Mouse (Mus musculus) spleen, postnatal 36 days (tissue): ENCODE results near the gene Hoxb3.

Experiments
- DNase-seq, 2 experiments: peaks; one replicate each; pipeline ENCODE4 v3.0.0; 2022; ENCODE audit warnings: low spot score in 2 of 2, mixed read lengths in 1 of 2

The Hoxb3 gene

GRCm38 (mm10) chr11:96302381-96303150 is 20.6 kb upstream of the Hoxb3 start:
- DNase-seq, result no peak

DNA sequence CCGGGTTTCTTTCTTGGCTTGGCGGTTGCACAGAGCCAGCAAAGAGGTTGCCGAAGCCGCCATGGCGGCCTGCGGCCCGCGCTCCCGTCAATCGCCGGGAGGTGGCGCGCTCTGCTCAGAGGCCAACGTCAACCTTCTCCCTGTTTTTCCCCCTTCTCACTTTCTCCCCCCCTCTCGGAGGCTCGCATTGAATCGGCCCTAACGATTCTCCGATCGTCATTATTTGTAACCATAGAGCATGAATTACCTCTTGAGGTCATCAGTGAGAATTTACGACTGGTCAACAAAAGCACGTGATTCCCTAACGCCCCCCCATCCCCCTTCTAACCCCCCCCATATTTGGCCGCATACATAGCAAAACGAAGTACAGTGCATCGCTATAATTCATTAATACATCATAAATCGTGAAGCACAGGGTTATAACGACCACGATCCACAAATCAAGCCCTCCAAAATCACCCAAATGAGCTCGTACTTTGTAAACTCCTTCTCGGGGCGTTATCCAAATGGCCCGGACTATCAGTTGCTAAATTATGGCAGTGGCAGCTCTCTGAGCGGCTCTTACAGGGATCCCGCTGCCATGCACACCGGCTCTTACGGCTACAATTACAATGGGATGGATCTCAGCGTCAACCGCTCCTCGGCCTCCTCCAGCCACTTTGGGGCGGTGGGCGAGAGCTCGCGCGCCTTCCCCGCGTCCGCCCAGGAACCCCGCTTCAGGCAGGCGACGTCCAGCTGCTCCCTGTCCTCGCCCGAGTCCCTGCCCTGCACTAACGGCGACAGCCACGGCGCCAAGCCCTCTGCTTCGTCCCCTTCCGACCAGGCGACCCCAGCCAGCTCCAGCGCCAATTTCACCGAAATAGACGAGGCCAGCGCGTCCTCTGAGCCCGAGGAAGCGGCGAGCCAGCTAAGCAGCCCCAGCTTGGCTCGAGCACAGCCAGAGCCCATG is 19.7 kb upstream of the Hoxb3 start, which contains the start of gene Hoxb5:
TSS of gene Hoxb5 (plus strand) at position 186 of the 949 bp plus-strand sequence.
- DNase-seq, result peak in 1 of 2 experiments; percentile 24

DNA sequence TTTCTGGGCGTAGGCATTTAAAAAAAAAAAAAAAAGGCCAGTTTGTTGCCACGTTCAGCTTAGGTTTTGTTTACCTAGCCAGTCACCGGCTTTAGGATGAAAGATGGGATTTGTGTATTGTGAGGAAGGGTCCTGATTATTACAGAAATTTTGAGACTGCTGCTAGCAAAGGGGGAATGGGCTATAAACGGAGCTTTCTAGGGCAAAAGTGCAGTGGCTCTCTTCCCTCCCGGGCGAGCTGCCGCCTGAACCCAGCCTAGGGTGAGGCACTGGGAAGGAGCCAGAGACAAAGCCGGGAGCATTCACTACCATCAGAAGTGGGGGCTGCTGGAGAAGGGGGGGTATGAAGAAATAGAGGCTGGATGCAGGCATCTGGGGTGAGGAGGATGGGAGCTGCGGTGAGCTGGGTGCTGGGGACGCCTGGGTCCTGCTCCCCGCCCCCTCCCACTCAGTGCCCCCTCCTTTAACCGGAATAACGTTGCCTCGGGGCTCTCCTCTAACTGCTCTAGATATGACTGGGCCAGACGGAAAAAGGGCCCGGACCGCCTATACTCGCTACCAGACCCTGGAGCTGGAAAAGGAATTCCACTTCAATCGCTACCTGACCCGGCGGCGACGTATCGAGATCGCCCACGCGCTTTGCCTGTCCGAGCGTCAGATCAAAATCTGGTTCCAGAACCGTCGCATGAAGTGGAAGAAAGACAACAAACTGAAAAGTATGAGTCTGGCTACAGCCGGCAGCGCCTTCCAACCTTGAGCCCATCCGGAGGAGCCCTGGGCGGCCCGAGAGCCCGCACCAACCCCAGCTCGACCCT is 18.5 kb upstream of the Hoxb3 start:
- no peak for DNase-seq

DNA sequence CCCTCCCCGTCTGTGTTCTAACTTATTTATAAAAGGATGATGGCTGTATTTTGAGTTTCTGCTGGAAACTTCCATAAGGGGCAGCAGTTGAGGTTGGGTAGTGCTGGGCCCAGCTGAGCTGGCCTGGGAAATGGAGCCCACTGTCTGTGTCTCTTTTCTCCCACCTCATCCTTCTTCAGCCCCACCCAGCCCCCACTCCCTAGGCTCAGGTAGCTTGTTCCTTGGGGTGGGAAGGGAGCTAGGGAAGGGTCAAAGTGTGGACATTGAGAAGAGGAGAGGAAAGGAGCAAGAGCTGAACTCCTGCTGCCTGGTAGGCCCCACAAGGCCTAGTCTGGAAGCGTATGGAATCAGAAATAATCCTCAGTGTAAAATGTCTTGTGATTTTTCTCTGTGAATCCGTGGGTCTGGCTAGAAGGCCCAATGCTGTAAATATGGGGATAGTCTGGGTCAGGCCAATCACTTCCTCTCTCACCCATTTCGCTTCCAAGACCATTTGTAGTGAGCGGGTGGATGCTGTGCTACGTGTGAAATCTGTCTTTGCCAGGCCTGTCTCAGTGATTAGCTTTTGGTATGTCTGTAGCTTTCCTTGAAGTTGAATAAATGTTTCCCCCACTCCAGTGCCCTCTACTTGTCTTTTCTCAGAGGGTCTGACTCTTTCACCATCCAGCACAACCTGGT is 17.5 kb upstream of the Hoxb3 start:
- no peak for DNase-seq

DNA sequence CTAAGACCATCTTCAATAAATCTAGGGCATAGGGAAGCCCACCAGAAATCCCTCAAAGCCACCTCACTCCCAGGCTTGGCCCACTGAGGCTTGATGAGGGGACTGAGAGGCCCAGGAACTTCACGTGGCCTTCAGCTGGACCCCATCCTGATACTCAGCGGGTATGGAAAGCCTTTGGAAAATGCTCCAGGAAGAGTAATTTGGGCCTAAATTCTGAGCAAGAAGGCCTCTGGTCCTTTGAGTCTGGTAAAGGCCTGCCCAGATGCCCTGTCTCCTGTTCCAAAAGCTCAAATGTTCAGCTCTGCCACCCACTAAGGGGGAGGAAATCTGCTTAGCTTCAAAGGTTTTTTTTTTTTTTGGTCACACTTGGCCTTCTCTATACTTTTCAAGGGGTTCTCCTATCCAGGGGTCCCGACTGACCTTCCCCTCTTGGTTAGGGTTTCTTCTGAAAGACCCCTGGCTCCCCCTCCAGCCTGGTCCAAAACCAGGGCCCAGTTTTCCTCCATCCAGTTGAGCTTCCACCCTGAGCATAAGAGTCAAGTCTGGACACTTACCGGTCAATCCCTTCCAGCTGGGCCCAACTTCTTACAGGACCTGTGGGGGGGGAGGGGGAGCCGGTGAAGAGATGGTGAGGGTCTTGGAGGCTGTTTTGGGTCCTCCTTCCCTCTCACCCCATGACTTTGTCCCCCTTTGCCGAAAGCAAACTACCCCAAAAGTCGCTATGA is 16.8 kb upstream of the Hoxb3 start:
- DNase-seq, result no peak

DNA sequence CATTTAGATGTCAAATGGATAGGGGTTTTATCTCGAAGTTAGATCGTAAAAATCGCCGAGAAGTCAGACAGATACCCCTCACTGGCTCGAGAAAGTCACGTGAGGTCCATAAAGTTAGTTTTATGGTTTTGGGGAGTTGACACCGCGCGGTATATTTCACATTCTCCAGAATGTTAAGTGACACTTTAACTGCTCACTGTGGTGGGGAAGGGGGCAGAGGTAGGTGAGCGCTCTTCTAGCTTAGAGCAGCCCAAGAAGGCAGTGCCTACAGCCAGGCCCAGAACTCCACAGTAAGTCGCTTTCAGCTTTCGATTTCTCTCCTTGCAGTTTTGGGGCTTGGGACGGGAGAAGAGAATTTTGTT is 16.2 kb upstream of the Hoxb3 start:
- no peak for DNase-seq

DNA sequence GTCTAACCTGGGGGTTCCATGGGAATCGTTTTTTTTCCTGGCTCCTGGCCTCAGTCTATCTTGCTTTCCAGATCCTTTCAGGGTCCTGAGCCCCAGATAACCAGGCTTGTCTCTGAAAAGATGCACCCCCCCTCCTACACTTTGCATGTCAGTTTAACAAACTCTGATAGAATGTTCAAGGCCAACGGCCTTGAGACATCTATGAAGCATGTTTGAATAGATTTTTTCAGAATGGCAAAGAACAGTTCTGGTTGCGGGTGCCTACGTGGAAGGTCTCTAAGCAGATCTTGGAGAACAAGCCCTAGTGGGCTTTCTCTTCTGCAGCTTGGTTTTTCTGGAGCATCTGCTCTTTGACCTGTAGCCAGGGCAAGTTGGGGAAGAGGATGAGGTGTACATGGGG is 14.4 kb upstream of the Hoxb3 start:
- no peak for DNase-seq

GRCm38 (mm10) chr11:96309288-96309687 is 13.8 kb upstream of the Hoxb3 start:
- no peak for DNase-seq

- DNase-seq, result no peak
These were observed 12.8 kb upstream of the Hoxb3 start for GRCm38 (mm10) chr11:96310183-96310938.

- DNase-seq, result no peak
These were observed 12.0 kb upstream of the Hoxb3 start for GRCm38 (mm10) chr11:96311097-96311496.

GRCm38 (mm10) chr11:96311520-96312417 is 11.4 kb upstream of the Hoxb3 start:
- peak; percentile 47 to 49 for DNase-seq

GRCm38 (mm10) chr11:96313134-96313533 is 10.0 kb upstream of the Hoxb3 start:
- DNase-seq, result no peak

DNA sequence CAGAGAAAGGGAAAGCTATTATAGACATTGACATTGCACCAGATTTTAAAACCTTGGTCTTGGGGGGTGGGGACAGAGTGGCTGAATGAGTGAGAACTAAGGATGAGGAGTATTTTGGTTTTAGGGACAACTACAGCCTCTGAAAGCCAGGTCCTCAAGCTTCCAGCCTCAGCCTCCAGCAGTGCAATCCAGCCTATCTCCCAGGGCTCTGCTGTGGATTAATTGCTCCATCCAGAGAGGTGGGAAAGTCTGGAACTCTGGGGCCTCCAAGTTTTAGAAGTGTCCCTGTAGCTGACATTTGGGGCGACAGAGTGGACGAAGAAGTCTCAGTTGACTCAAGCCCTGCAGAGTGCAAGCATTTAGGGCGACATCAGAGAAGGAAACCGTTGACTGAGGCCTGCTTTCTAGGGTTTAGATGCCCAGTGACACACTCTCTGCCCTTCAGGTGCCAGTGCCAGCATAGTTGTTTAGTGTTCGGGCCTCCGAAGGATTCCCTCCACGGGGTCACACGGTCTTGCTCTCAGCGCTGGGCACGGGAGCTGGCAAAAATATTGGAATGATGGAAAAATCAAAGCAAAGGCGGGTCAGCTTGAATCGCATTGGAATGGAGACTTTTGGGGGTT is 9.2 kb upstream of the Hoxb3 start:
- no peak for DNase-seq

GRCm38 (mm10) chr11:96314671-96315343 is 8.3 kb upstream of the Hoxb3 start:
- DNase-seq, result peak in 1 of 2 experiments; percentile 7

DNA sequence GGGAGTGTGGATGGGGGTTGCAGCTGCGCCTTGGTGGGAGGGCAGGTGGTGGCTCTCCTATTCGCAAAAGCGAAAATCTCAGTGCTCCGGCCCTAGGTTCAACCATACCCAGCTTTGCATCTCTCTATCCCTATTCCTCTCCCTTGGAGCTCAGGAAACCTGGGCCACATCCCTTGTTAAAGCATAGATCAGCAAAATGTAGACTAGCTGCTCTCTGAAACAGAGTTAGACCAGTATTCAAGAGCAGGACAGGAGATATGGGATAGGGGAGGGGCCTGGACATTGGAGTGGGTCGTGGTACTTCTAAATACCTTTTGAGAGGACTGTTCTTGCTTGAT is 7.8 kb upstream of the Hoxb3 start:
- no peak for DNase-seq

- no peak for DNase-seq
These were observed 6.2 kb upstream of the Hoxb3 start for GRCm38 (mm10) chr11:96316696-96317607.
